Mouse (Mus musculus) megakaryocyte progenitor cell, adult 5-6 weeks (primary cell): ENCODE data around the gene Sel1l. TPM values are rescaled to one million over a fixed set of nuclear protein-coding genes. Genes with fewer than 3 reads are reported as not detected.

ENCODE experiments used
- ATAC-seq: replicated peaks from 2 replicates; pipeline ENCODE4 v1.8.0; 2016; ENCODE audit warnings: mild to moderate bottlenecking, moderate TSS enrichment, inconsistent platforms; ENCODE audit not compliant: poor library complexity
- total RNA-seq, 2 experiments: library from RNA; stranded (forward) in 1 of 2; stranded (reverse) in 1 of 2; fragments of 157-497, 149-512 nt in 1 of 2; fragments of 200-1000 nt in 1 of 2; gene quantifications; 2 replicates each; pipeline versions ENCODE4 v1.2.3 to v1.2.4; 2015 to 2017

The Sel1l gene
- total RNA-seq (2015) (65.9 and 73.8 TPM in 2 replicates), total RNA-seq (2017) (66.5 and 66.9 TPM in 2 replicates)

DNA sequence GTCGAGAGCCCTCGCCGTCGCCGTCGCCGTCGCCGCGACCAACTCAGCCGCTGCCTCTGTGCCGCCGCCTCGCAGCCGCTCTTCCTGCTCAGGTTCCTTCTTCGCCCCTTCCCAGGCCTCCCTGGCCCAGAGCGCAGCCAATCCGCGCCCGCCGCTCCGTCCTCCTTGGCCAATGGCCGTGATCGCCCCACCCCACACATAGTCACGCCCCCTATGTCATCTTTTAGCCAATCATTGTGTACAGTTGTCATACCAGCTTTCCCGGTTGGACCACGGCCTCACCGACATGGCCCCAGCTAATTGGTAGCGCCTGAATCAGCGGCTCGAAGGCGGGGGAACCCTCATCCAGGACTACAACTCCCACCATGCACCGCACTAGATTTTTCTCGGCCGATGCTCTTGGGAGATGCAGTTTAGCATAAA, at the start of gene Sel1l:
TSS of gene Sel1l (minus strand) at position 113 of the 423 bp plus-strand sequence.
- peak; percentile 97 for ATAC-seq

DNA sequence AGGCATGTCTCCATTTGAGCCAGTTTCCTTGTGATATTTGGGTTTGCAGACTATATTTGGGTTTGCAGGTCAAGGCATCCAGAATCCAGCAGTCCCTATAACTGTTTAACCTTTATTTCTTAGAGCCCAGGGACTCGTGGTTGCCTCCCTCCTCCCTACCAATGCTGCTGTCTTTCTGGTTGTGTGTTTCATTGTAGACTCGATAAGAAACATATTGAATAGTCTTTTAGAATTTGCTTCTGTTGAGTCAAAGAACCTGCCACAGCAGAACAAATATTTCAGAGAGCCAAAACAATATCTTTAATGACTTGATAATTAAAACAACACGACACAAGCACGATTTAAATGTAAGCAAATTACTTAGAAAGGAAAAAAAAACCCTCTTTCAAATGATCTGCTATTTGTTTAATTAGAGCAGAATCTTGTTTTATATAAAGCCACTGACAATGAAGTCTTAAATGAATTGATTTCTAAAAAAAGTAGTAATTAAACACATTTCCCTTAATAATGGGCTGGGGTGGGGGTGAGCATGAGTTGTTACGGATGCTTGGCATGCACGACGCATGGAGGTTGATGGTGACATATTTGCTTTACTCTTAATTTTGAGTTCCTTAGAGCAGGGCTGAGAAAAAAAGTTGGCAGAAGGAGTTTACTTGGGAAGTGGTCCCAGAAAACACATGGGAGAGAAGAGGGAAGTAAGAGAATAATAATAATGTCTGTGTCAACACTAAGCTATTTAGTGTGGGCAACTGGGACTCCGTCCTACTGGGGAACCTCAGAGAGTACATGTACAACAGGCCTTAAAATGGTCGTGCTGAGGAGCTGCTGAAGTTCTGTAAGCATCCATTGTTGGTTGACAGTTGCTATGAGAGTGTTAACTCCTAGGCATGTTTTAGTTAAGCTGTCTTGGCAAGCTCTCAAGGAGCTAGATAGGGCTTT, 43.9 kb upstream of the Sel1l start:
- no peak for ATAC-seq

DNA sequence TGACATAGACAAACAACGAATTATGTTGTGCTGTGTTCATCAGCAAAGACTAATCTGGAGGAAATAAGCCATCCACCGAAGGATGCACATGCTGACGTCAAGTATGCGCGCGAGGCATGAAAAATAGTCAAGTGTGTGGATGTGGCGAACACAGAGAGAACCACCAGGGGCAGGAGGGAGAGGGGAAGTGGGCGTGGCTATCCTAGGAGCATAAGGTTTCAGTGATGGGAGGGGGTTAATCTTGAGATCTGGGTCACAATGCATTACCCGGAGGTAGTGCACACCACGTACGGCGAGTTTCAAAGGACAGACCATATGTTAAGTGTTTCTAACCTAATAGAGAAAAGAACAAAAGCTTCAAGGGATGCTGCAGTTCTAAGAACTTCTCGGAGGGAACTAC, 31.5 kb upstream of the Sel1l start:
- no peak for ATAC-seq

DNA sequence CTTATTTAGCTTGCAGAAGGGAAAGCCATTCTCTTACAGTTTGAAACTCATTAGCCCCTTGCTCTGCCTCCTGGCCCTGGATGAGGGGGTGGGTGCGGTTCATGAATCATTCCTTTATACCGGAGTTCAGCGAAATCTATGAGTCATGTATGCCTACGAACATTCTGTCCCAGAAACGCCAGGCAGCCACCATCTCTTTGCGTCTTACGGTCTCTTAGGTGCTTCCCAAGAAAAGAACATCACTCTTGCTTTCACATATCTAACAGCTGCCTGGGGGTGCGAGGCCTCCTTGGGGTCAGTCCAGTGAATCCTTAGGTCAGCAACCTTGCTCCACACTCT, 29.9 kb upstream of the Sel1l start:
- ATAC-seq, result no peak

DNA sequence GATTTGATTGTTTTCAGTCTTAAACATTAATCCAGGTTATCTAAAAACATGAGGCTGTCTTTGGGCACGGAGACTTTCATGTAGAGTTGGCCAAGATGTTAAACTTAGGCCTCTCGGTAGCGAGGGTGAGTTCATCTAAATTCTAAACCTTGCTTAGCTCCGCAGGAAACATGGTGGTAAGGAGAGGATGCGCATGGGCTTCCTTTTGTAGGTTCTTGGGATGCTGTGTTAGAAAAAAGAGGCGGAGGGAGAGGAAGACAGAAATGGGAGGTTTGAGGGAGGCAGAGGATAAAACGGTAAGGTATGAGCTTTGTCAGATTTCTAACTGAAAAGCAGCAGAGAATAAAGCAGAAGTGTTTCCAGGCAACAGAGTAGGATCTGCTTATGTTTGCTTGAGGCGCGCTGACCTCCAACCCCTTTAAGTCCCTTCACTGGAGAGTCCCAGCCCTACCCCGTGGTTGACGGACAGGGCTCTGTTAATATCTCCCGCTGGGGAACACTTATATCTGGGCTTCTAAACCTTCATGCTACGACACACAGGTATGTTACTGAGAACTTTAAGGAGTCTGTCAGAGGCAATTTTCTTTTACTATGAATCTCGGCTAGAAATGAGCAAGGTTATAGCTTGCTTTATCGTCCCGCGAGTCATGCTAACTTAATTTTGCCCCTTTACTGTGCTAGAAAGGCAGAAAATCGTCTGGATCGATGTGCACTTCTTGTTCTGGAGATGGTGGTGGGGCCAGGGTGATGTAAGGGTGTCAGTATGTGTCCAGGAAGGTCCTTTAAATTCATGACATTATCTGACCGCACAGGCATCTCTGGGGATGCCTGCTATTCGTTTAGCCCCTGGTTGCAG, 29.3 kb upstream of the Sel1l start:
- no peak for ATAC-seq

DNA sequence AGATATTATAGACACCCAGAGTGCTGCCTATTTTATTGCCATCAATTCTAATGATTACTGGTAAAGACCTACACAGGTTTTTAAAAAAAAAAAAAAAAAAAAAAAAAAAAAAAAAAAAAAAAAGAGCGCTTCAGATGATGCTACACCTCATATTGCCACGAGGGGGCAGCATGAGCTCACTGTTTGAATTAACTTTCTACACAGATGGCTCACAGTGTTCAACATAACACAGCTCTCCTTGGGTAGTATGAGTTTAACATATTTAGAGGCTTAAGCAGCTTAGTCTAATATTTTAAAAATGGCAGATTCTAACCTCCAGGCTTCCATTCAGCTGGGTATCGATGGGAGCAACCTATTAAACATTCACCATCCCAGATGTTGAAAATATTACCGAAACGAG, 28.7 kb upstream of the Sel1l start:
- ATAC-seq, result peak; percentile 93

DNA sequence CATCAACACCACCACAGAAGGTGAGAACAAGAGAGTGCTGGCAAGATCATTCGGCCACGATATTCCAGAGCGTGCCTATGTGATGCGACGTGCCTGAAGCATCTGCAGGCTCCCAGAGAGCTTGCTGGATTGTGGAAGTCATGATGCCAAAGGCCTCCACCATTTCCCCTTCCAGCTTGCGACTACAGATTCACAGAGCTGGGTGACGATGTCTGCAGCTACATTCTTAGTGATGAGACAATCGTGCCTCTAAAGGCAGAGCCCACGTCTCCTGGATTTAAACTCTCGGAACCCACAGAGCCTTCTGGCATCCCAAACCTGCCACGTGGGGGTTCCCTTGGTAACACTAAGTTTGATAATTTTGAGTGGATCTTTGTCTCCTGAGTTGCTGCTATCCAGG, 21.7 kb upstream of the Sel1l start:
- no peak for ATAC-seq

DNA sequence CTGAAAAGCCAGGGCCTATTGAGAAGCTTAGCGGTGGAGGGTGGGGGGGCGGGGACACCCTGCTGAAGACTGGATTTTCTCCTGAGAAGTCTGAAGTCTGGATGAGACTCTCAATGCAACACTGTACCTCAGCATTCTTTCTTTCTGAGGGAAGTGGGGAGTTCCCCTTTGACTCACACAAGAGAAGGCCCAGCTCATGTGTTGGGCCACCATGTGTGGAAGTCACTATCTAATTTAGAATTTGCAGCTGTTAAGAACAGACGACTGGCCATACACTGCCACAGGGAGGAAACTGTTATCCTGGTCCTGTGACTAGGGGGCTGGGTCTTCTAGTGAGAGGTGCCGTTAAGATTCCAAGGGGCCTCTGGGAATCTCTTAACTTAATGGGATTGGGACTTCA, 20.4 kb upstream of the Sel1l start:
- no peak for ATAC-seq

DNA sequence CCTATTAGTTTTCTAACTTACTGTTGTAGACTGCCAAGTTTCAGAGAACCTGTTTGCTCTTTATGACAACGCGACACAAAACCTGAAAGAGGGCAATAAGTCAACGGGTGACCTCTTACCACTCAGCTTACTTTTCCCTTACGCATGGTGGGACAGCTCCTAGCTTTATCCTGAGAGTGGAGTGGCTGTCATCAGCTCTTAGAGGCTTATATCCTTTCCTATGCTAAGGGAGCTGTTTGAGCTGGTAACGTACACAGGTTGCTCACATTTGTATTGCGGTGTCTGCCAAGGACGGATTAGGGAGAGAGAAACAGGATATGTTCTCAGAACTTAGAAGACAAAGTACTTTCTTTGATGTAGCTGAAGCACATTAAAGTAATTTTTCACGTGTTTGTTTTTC, 5.4 kb upstream of the Sel1l start:
- no peak for ATAC-seq

DNA sequence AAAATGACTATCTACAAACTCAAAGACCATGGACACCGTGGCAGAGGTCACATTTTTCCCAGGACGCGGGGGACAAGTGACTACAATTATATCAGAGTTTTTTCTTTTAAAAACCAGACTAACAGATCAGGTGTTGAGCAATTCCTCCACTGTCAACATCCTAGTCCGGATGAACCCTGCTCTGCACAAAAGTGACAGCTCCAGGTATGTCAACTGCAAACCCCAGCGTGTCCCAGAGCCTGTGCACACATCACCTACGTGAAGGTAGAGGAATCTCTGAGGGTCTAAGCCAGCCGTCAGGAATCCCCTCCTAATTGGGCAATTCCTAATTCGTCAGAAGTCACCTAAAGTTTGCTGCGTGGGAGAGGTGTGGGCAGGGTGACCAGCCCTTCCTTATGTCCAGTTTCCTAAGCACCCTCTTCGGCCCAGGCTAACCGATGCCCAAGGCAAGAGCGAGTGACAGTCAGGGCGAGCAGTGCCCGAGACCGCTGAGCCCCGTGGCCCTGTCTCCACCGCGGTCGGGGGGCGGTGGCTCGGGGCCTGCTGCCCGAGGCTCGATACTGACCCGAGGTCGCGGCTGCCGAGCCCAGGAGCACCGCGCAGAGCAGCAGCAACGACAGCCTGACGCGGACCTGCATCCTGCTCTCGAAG, 438 bp downstream of the Sel1l start:
- 0 out of 2 replicates have a peak, but pooled peaks have one; percentile 3 for ATAC-seq

DNA sequence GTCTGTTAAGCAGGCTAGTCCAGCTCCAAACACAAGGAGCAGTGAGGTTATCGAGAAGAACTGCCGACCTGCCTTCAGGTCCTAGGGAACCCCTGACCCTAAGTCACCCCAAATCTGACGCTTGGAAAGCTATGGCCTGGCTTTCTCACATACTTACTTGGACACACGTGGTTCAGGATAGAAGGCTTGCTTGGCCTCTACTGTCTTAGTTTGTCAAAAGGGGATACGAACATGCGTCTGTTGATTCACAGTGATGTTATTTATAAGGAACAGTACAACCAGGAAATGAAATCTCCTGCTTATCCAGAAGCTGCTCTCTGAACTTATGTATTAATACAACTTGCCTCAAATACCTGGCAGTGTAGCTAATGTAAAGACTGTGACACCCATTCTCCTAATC, 2.9 kb downstream of the Sel1l start:
- no peak for ATAC-seq

DNA sequence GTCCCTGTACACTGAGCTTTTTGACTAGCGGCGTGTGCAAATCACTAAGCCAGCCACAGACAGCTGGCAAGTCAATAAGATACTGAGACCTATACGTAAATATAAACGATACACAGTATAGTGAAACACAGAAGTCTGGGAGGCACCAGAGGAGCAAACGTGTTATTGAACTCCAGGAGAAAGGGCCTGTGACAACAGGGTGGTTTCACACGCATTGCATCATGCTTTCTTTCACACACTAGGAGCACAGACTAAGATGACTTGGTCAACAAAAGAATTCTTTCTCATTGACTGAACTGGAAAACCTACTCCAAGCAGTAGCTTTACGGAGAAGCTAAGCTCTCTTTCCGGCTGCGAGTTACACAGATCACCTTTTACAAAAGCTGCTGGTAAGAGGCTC, 3.6 kb downstream of the Sel1l start:
- ATAC-seq, result no peak

DNA sequence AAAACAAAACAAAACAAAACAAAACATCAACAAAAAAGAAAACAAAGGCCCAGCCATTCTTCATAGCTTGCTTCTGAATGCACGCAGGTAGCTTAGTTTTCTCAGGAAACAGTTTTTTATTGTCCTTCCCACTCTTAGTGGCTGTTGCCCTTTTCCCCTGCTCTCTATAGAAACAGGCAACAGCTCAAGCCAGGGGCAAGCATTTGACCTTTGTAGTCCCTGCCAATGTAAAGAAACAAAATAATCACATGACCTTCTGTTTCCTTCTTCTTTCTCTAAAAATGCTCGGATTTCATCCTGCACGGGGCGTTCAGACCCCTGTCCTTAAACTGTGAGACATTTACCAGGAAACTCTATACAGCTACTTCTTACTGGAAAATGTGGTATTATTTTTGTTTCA, 4.4 kb downstream of the Sel1l start:
- no peak for ATAC-seq

DNA sequence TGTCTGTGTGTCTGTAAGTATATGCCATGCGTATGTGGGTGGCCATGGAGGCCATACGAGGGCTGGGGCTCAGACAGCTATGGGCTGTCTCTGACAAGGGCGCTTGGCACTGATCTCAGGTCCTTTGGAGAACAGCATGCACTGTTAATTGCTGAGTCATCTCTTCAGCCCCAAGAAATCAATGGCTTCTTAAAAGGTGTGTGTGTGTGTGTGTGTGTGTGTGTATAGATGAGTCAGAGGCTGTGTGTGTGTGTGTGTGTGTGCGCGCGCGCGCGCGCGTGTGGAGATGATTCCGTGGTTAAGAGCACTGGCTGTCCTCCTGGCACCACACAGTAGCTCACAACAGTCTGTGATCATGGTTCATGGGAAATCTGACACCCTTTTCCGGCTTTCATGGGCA, 5.1 kb downstream of the Sel1l start:
- ATAC-seq, result peak; percentile 26; the same call in 1 of the 2 replicates

DNA sequence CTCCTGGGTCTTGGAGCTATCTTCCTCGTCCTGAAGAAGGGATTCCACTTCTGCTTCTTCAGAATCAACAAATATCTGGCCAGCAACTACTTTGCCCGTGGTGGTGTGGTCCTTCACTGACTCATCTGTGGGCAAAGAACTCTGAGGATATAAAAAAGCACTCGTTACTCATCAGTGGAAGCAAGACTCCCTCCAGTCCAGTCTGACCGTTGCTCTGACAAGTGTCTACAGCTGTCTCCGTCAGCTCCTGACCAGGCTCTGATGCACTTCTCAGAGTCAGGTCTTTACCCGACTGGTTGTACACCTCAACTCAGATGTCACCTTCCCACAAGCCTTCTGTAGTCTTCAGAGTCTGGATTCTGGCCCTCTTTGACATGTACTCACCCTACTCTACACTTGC, 7.2 kb downstream of the Sel1l start:
- no peak for ATAC-seq

DNA sequence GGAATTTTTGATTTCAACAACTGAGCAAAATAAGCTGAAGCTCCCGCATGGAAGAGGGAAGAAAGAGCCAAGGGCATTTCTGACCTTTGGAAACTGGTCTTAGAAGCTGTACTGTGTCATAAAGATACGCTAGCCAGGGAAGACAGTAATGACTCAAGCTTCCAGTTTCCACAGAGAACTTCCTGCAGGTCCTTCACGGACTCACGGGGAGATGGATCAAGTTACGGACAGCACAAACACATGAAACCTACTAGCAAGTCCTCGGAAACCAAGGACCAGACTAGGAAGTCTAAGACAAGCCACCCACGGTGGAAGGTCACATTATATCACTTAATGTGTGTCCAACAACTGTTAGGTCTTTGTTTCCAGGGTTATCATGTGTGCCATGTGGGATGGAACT, 10.7 kb downstream of the Sel1l start:
- ATAC-seq, result no peak

DNA sequence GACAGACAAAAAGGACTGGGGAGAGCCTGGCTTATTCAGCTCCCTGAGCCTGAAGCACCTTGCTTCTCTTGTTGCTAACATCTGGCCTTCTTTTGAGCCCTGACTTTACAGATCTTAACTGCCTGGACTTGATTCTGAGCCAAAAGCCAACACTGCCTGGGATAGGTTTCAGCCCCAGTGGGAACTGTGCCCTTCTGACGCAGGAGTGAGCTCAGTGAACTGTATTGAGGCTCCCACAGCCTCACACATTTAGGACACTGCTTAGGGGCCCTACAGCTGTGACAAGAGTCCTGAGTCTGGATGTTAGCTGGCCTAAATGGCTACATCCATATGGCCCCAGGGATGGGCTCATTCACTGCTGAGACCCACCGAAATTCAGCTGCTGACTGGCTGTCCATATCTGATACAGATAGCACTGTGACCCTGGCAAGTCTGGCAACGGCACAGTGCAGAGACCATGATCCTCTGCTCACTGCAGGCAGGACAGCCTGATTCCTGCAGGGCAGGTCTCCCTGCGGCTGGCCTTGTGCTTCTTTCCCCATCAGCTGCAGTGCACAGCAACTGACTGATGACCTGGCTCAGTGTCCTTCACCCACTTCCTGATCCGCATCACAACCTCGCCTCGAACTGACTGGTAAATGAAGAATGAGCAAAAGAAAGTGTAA, 11.4 kb downstream of the Sel1l start:
- ATAC-seq, result no peak

DNA sequence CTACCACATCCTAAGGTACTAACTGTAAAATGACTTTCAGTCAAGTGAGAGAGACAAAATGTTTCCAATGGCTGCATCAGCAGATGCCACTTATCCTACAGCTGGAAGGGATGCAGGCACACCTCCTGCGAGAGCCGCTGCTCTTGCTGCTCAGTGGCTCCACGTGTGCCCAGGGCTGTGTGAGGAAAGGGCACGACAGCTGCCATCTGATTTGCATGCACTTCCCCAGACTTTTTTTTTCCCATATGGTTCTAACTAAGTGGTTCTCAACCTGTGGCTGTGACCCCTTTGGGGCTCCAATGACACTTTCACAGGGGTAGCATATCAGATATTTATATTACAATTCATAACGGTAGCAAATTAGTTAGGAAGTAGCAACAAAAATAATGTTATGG, 15.0 kb downstream of the Sel1l start:
- ATAC-seq, result no peak

DNA sequence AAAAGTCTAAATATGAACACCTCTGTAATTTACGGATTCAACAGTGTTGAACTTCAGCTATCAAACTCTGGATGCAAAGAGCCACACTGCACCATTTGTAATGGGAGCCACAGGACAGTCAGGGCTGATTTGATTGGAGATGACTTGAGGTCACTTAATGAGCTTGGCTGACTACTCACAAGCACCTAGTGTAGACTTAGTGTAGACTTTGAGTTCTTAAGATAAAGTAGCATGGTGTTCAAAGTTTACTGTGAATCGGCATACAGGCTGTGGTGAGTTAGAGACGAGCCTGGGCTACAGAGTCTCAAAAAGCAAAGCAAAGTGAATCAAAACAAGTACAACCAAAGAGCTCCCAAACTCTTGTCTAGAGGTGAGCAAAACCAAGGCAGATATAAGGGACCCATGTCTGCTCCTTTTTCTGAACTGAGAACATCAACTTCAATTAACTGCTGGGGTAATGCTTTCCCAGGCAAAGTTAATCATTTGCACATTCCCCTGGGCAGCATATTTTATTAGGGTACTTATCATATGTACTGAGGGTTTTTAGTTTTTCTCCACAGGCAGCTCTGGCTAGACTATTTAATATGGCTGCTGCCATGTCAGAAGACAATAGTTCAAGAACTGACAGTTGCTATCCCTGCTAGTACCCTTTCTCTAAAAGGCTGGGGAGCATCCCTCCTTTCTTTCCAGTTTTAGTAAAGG, 15.6 kb downstream of the Sel1l start:
- no peak for ATAC-seq

DNA sequence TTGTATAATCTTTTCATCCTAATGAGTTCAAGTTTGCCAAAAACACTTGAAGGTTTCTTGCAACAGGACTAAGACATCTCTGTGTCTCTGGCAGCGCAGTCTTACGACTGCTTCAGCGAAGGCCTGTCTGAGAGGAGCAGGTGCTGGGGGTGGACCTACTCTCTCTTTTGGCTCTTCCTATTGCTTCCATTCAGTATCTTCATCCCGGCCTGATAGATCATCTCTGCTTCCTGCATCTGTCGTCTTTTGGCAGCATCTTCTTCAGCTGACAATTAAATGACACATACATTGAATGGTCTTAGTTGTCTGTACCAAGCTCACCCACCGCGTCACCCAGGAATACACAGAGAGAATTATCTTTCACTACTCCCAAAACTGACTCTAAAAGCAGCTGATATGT, 17.5 kb downstream of the Sel1l start:
- ATAC-seq, result no peak
